Mouse (Mus musculus) hindbrain, embryonic 16.5 days (tissue): ENCODE measurements around the gene Adamts9. TPM values are rescaled to one million over a fixed set of nuclear protein-coding genes. Genes with fewer than 3 reads are reported as not detected.
A peak's percentile ranks its signal among the peaks of the same experiment; 100 is the strongest.

ENCODE experiments used
- ATAC-seq: fragments of 200-750 bp; cut with Nextera tagmentation; 2 replicates; pipeline ENCODE4 v1.8.0; 2017; ENCODE audit warnings: moderate TSS enrichment, moderate library complexity
- H3K27ac ChIP-seq: fragments of 300-500 bp; sonication (generic); 2 replicates; pipeline ENCODE4 v1.5.1; 2014; ENCODE audit warnings: low read depth, mild to moderate bottlenecking, control low read depth, low read length, moderate library complexity
- H3K27me3 ChIP-seq: fragments of 300-500 bp; sonication (generic); replicated peaks from 2 replicates; pipeline ENCODE4 v1.6.1; 2014; ENCODE audit warnings: low read length; ENCODE audit not compliant: control insufficient read depth, insufficient read depth
- H3K36me3 ChIP-seq: fragments of 300-500 bp; sonication (generic); 2 replicates; pipeline ENCODE4 v1.6.1; 2014; ENCODE audit warnings: mild to moderate bottlenecking, low read length, moderate library complexity, mixed read lengths; ENCODE audit not compliant: control insufficient read depth, insufficient read depth
- H3K4me1 ChIP-seq: fragments of 300-500 bp; sonication (generic); 2 replicates; pipeline ENCODE4 v1.6.1; 2014; ENCODE audit warnings: low read depth, low read length; ENCODE audit not compliant: control insufficient read depth, insufficient read depth
- H3K4me2 ChIP-seq: fragments of 300-500 bp; sonication (generic); 2 replicates; pipeline ENCODE4 v1.6.1; 2014; ENCODE audit warnings: mild to moderate bottlenecking, low read length, control low read depth, moderate library complexity
- H3K4me3 ChIP-seq: fragments of 300-500 bp; sonication (generic); 2 replicates; pipeline ENCODE4 v1.5.1; 2014; ENCODE audit warnings: mild to moderate bottlenecking, low read length, control low read depth, moderate library complexity
- H3K9ac ChIP-seq: fragments of 300-500 bp; sonication (generic); 2 replicates; pipeline ENCODE4 v1.6.1; 2014; ENCODE audit warnings: low read depth, mild to moderate bottlenecking, control low read depth, low read length, moderate library complexity
- H3K9me3 ChIP-seq: fragments of 300-500 bp; sonication (generic); 2 replicates; pipeline ENCODE4 v1.6.1; 2014; ENCODE audit warnings: mild to moderate bottlenecking, low read length, moderate library complexity; ENCODE audit not compliant: control insufficient read depth
- WGBS: fragments of 180-500 bp; shearing (Covaris S2); extraction: QIAGEN DNeasy Blood & Tissue Kit; methylation state at CpG from one replicate; pipeline ENCODE4 v1.1.7; 2014; 5-methylcytosine and 5-hydroxymethylcytosine counted together
- polyA plus RNA-seq: library from polyadenylated mRNA; unstranded; fragments of >200 nt; fragmentation: Nextera tagmentation; extraction: Ambion mirVana; gene quantifications from 2 replicates; pipeline ENCODE4 v1.2.1, GENCODE M21; 2015

Gene Adamts9
- polyA plus RNA-seq, 1 experiment from 2014 or later, result 1.9 TPM

- Histone ChIP-seq H3K27me3 (no peaks in the 10 kb centered on the region), H3K9me3 (no peaks in the 10 kb centered on the region), H3K36me3 (no peaks in the 10 kb centered on the region), H3K27ac (no peak overlapping the region), H3K4me1 (no peaks in the 10 kb centered on the region), H3K9ac (no peak overlapping the region), H3K4me2 (no peak overlapping the region), H3K4me3 (no peak overlapping the region)
- ATAC-seq, result no peak
- WGBS, result 92% methylated on average over 1 of the region's 1 CpGs
These were observed 39.3 kb downstream of the Adamts9 start for GRCm38 (mm10) chr6:92904037-92904436.

- H3K36me3 ChIP-seq, result no peaks in the 10 kb centered on the region
- no peaks in the 10 kb centered on the region for H3K27me3 ChIP-seq
- no peak overlapping the region for H3K4me3 ChIP-seq
- ATAC-seq, result no peak
- H3K9ac ChIP-seq, result no peak overlapping the region
- no peak overlapping the region for H3K27ac ChIP-seq
- no peaks in the 10 kb centered on the region for H3K9me3 ChIP-seq
- 61% methylated on average over 1 of the region's 1 CpGs for WGBS
- H3K4me1 ChIP-seq, result no peaks in the 10 kb centered on the region
- H3K4me2 ChIP-seq, result no peak overlapping the region
These were observed 51.8 kb downstream of the Adamts9 start for GRCm38 (mm10) chr6:92891535-92891934.

GRCm38 (mm10) chr6:92883131-92883900, 60.0 kb downstream of the Adamts9 start:
- no peak overlapping the region for H3K4me2 ChIP-seq
- 0 out of 2 replicates have a peak, but pooled peaks have one; percentile 30 for ATAC-seq
- H3K4me1 ChIP-seq, result peaks cover 6% of the 10 kb centered on the region
- H3K27ac ChIP-seq, result no peak overlapping the region
- H3K9ac ChIP-seq, result no peak overlapping the region
- H3K4me3 ChIP-seq, result no peak overlapping the region
- H3K9me3 ChIP-seq, result no peaks in the 10 kb centered on the region
- no peaks in the 10 kb centered on the region for H3K36me3 ChIP-seq
- no peaks in the 10 kb centered on the region for H3K27me3 ChIP-seq
- WGBS, result 49% methylated on average over 9 of the region's 9 CpGs

GRCm38 (mm10) chr6:92882446-92882845, 60.8 kb downstream of the Adamts9 start:
- no peaks in the 10 kb centered on the region for H3K27me3 ChIP-seq

GRCm38 (mm10) chr6:92879700-92880265, 63.5 kb downstream of the Adamts9 start:
- Histone ChIP-seq H3K4me3 (no peak overlapping the region), H3K4me1 (peaks cover 6% of the 10 kb centered on the region), H3K27ac (no peak overlapping the region), H3K36me3 (no peaks in the 10 kb centered on the region), H3K9ac (no peak overlapping the region), H3K27me3 (no peaks in the 10 kb centered on the region), H3K4me2 (no peak overlapping the region), H3K9me3 (no peaks in the 10 kb centered on the region)
- no peak for ATAC-seq
- WGBS, result 76% methylated on average over 14 of the region's 14 CpGs

More at GRCm38 (mm10) chr6:92882446-92882845, 60.8 kb downstream of the Adamts9 start:
- H3K9me3 ChIP-seq, result no peaks in the 10 kb centered on the region
- no peak overlapping the region for H3K9ac ChIP-seq
- H3K27ac ChIP-seq, result no peak overlapping the region
- no peak for ATAC-seq
- no peak overlapping the region for H3K4me3 ChIP-seq
- WGBS, result 82% methylated on average over 5 of the region's 5 CpGs
- H3K4me2 ChIP-seq, result no peak overlapping the region
- peaks cover 6% of the 10 kb centered on the region for H3K4me1 ChIP-seq
- no peaks in the 10 kb centered on the region for H3K36me3 ChIP-seq

GRCm38 (mm10) chr6:92878771-92879170, 64.5 kb downstream of the Adamts9 start:
- no peak overlapping the region for H3K27ac ChIP-seq
- no peaks in the 10 kb centered on the region for H3K27me3 ChIP-seq
- no peaks in the 10 kb centered on the region for H3K9me3 ChIP-seq
- H3K4me3 ChIP-seq, result no peak overlapping the region
- peaks cover 6% of the 10 kb centered on the region for H3K4me1 ChIP-seq
- no peaks in the 10 kb centered on the region for H3K36me3 ChIP-seq
- WGBS, result 94% methylated on average over 5 of the region's 5 CpGs
- H3K9ac ChIP-seq, result no peak overlapping the region
- no peak for ATAC-seq
- no peak overlapping the region for H3K4me2 ChIP-seq

- no peak for ATAC-seq
- Histone ChIP-seq H3K27me3 (no peaks in the 10 kb centered on the region), H3K27ac (no peak overlapping the region), H3K4me1 (no peaks in the 10 kb centered on the region), H3K9me3 (no peaks in the 10 kb centered on the region), H3K4me3 (no peak overlapping the region), H3K36me3 (no peaks in the 10 kb centered on the region), H3K4me2 (no peak overlapping the region), H3K9ac (no peak overlapping the region)
- WGBS, result 97% methylated on average over 4 of the region's 4 CpGs
These were observed 66.1 kb downstream of the Adamts9 start for GRCm38 (mm10) chr6:92877236-92877635.

- H3K9ac ChIP-seq, result no peak overlapping the region
- no peaks in the 10 kb centered on the region for H3K4me1 ChIP-seq
- H3K4me3 ChIP-seq, result no peak overlapping the region
- no peaks in the 10 kb centered on the region for H3K9me3 ChIP-seq
- ATAC-seq, result no peak
- no peaks in the 10 kb centered on the region for H3K27me3 ChIP-seq
- no peak overlapping the region for H3K4me2 ChIP-seq
- WGBS, result 83% methylated on average over 5 of the region's 5 CpGs
- no peaks in the 10 kb centered on the region for H3K36me3 ChIP-seq
- no peak overlapping the region for H3K27ac ChIP-seq
These were observed 67.2 kb downstream of the Adamts9 start for GRCm38 (mm10) chr6:92876121-92876520.

GRCm38 (mm10) chr6:92875340-92875739, 68.0 kb downstream of the Adamts9 start:
- no peak overlapping the region for H3K4me2 ChIP-seq
- H3K27ac ChIP-seq, result no peak overlapping the region
- H3K27me3 ChIP-seq, result no peaks in the 10 kb centered on the region
- H3K4me1 ChIP-seq, result no peaks in the 10 kb centered on the region
- 94% methylated on average over 2 of the region's 2 CpGs for WGBS
- H3K4me3 ChIP-seq, result no peak overlapping the region
- no peak overlapping the region for H3K9ac ChIP-seq
- no peaks in the 10 kb centered on the region for H3K36me3 ChIP-seq
- no peak for ATAC-seq
- no peaks in the 10 kb centered on the region for H3K9me3 ChIP-seq
